Mouse (Mus musculus) cerebellum, adult 11-12 months (tissue): ENCODE results near the gene Sema6d.

ENCODE experiments used
- DNase-seq: peaks from one replicate; pipeline ENCODE4 v3.0.0; 2022

Sema6d gene

DNA sequence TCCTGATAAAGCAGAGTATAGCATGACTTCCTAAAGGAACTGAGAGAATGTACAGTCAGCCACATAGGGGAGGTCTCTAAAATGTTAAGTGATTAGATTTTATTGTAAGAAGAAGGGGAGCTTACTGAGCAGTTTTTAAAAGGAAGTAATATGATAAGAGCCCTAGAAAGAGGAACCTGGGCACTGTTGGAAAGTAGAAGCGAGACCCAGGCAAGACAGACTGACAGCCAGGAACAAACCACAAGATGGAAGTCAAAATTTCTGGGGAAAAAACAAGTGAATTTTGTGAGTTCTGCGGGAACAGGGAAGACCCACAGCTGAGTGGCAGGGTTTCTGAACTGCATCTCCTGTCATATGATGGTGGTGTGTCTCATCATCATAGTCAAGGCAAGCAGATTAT, 486.3 kb downstream of the Sema6d start:
- DNase-seq: no peak

GRCm38 (mm10) chr2:124583561-124583960, 493.8 kb downstream of the Sema6d start:
- DNase-seq: no peak

- no peak for DNase-seq
Measured at GRCm38 (mm10) chr2:124592750-124593149, 503.0 kb downstream of the Sema6d start.

GRCm38 (mm10) chr2:124599014-124599413, 509.2 kb downstream of the Sema6d start:
- DNase-seq: no peak

- DNase-seq: no peak
Measured at GRCm38 (mm10) chr2:124601702-124602378, 512.1 kb downstream of the Sema6d start.

GRCm38 (mm10) chr2:124602379-124602913, 512.7 kb downstream of the Sema6d start:
- no peak for DNase-seq

DNA sequence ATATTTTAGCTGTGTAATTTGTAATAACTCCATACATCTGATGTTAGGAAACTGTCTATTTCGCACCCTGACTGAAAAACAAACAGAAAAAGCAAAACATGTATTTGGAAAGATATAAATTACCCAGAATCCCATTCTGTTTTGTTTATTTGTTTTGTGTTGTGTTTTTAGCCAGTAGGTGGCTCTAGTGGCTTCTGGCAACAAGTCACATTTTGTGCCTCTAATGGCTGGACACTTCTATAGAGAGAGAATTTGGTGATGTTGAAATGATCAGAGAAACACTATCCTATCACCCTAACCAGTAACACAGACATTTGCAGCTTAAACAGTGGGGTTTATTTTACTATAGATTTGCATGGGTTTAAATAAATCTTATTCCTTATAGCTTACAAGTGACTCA, 515.6 kb downstream of the Sema6d start:
- DNase-seq: no peak

DNA sequence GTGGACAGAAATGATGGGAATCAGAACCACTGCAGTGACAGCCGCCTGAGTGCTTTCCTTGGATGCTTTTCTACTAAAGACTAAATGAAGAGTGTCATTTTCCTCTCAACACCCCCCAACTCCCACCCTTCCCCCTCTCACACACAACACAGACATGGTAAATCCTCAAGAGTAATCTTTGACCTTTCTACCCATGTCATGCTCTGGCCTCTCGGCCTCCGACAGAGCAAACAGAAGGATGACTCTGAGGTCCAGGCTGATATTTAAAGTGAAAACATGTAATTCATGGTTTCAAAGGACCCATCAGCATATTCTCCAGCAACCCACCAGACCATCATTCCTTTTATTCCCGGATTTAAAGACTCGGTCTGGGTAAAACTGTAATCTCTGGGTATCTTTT, 518.2 kb downstream of the Sema6d start:
- DNase-seq: no peak

DNA sequence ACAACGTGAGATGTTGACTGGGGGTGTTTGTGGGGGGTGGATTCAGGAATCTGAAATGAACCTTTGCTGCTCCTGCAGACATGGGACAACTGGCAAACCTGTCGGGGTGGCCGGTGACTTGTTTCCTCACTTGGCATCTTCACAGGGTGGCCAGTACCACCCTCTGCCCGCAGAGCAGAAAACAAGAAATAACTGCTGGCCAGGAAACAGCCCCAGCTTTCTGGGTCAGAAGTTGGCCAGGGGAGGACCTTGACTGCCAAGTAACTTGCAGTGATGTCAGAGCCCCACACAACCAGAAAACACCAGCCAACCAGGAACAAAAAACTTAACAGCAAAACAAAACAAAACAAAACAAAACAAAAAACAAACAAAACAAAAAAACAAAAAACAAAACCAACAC, 518.8 kb downstream of the Sema6d start:
- DNase-seq: no peak

GRCm38 (mm10) chr2:124609014-124609413, 519.2 kb downstream of the Sema6d start:
- no peak for DNase-seq

- DNase-seq: peak; percentile 80
Measured at GRCm38 (mm10) chr2:124609711-124610585, 520.2 kb downstream of the Sema6d start.

GRCm38 (mm10) chr2:124610586-124611105, 520.9 kb downstream of the Sema6d start:
- DNase-seq: no peak

DNA sequence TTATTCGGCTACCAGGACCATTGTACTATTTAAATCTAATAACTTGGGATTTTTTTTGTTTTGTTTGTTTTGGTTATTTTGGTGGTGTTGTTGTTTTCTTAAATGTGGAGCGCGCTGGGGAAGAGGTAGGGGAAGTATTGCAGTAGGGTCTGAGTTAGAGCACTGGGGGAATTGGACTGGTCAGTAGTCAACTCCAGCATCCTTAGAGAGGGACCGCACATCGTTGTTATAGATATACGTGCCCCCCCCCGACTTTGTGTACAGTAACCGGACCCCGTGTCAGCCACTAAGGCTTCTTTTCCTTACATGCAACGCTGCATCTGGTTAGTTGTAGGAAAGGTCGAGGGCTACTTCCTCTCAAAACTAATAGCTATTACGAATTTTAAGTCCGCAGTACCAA, 521.5 kb downstream of the Sema6d start:
- no peak for DNase-seq

DNA sequence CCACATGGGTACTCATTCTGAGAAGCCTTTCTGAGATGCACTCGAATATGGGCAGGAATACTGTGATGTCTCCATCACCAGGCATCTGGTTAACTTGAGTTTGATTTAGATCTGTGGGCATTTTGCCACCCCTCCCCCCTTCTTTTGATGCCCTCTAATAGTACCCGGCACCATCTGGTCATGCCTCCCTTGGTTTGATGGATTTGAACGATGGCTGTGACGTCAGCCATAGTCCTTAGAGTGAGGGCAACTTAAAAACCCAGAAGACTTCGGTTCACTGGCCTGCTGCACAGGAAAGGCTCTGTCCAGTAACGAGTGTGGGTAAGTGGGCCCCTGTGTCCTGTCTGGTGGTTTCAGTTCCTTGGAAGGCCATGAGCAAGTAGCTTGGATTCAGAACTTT, 522.5 kb downstream of the Sema6d start:
- DNase-seq: peak; percentile 72

DNA sequence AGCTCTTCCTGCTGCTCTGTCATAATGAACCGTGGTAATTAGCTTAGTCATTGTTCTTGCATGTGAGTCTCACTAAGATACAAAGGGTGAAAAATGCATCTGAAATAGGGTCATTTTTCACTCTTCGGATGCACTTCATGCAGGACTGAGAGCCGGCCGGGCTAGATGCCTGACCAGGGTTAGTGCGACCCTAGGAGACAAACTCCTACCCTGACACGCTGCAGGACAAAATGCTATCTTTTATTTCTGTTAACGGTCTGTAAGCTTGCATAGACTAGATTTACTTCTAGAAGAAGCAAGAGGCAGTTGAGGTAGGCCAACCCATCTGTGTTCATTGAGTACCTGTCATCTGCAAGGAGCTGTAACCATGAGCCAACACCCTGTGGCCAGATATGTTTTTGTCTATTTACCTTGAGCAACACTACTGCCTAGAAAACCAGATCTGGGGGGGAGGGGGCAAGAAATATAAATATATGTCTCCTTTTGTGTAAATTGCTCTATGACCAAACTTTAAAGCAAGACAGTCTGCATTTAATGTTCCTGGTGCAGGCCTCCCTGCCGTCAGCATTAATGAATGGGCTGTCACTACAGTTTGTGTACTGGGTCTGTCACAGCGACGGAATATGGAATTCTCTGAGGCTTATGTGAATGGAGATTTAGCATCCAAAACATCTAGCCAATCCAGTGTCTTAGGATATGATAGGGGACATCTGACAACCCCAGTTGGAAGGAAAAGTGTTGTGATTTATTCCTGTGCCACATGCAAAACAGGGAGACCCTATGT, 523.1 kb downstream of the Sema6d start:
- DNase-seq: no peak

- DNase-seq: no peak
Measured at GRCm38 (mm10) chr2:124613671-124614210, 524.0 kb downstream of the Sema6d start.

DNA sequence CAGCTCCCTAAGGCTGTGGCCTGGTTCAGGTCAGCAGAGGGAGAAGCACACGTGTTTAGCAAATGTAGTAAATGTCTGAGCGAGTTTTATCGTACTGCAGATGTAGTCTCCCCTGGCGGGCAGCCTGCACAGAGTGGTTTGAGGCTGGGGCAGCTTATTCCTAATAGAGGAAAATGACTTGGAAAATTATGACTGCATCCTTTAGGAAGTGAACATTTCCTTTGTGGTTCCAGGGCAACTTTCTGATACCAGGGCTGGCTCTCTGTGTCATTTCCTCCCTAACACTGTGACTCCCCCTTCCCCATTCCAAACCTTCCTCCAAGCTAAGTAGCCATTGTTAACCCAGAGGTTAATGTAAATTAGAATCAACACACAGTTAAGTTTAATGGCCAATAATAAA, 527.0 kb downstream of the Sema6d start:
- DNase-seq: no peak

- no peak for DNase-seq
Measured at GRCm38 (mm10) chr2:124617440-124617839, 527.7 kb downstream of the Sema6d start.

- DNase-seq: no peak
Measured at GRCm38 (mm10) chr2:124618091-124618490, 528.3 kb downstream of the Sema6d start.

- DNase-seq: no peak
Measured at GRCm38 (mm10) chr2:124618526-124619219, 528.9 kb downstream of the Sema6d start.

GRCm38 (mm10) chr2:124620470-124620869, 530.7 kb downstream of the Sema6d start:
- DNase-seq: no peak
